Mouse (Mus musculus): Measurements from ENCODE around the gene Tmem132e. TPM values are rescaled to one million over a fixed set of nuclear protein-coding genes. Genes with fewer than 3 reads are reported as not detected.

Gene Tmem132e
- polyA plus RNA-seq, 1 experiment = 19.8 TPM

DNA sequence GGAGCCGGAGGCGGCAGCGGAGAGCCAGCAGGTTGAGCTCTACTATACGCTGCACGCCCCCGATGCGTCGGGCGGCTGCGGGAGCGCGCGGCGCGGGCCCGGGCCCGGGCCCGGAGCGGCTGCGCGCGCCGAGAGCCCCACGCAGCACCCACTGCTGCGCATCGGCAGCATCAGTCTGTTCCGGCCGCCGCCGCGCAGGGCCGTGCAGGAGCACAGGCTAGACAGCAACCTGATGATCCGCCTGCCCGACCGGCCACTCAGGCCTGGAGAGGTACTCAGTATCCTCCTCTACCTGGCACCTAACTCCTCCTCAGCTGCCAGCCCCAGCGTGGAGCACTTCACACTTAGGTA is 46.1 kb downstream of the Tmem132e start:
- DNase-seq = no peak
- WGBS = 10% methylated on average over 36 of the region's 36 CpGs
- H3K27ac ChIP-seq (ENCODE audit: insufficient read depth, low read length) = no peak overlapping the region

DNA sequence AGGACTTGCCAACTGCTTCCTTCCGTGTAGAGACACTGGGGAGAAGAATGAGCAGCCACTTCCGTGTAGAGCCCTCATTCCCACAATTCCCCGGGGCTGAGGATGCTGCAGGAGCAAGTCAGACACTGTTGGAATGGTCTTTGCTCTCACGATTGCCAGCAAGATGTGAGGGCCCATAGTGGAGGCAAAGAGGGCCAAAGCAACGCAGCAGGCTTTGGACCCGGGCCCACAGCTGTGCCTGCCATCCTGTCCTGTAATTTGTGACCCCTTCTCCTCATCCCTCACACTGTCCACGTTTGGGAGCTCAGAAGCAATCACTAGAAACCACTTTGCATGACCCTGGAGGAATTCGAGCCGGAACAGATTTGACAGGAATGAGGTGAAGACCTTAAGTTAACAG is 59.8 kb downstream of the Tmem132e start:
- no peak overlapping the region for H3K4me3 ChIP-seq (replicated peaks; ENCODE audit: insufficient read depth, low read depth, low read length)
- no peak overlapping the region for H3K27ac ChIP-seq (ENCODE audit: insufficient read depth, low read length)
- no peak for DNase-seq
- TF ChIP-seq CTCF (IDR thresholded peaks at IDR 0.05; ENCODE audit: borderline replicate concordance, insufficient read depth, low read depth, low read length) (no peak), POLR2A (IDR thresholded peaks at IDR 0.05; ENCODE audit: borderline replicate concordance, insufficient read depth, low read length) (no peak)
- H3K4me1 ChIP-seq (ENCODE audit: control insufficient read depth, insufficient read depth, low read length) = peaks cover 3% of the 10 kb centered on the region
- 49% methylated on average over 9 of the region's 9 CpGs for WGBS
- H3K27me3 ChIP-seq (ENCODE audit: control insufficient read depth, insufficient read depth, low read length) = no peaks in the 10 kb centered on the region

More for the DNA sequence above, 46.1 kb downstream of the Tmem132e start:
- Histone ChIP-seq H3K4me1 (ENCODE audit: control insufficient read depth, insufficient read depth, low read length) (no peaks in the 10 kb centered on the region), H3K4me3 (replicated peaks; ENCODE audit: insufficient read depth, low read depth, low read length) (no peak overlapping the region), H3K27me3 (ENCODE audit: control insufficient read depth, insufficient read depth, low read length) (no peaks in the 10 kb centered on the region)
- TF ChIP-seq CTCF (IDR thresholded peaks at IDR 0.05; ENCODE audit: borderline replicate concordance, insufficient read depth, low read depth, low read length) (no peak), POLR2A (IDR thresholded peaks at IDR 0.05; ENCODE audit: borderline replicate concordance, insufficient read depth, low read length) (no peak)

DNA sequence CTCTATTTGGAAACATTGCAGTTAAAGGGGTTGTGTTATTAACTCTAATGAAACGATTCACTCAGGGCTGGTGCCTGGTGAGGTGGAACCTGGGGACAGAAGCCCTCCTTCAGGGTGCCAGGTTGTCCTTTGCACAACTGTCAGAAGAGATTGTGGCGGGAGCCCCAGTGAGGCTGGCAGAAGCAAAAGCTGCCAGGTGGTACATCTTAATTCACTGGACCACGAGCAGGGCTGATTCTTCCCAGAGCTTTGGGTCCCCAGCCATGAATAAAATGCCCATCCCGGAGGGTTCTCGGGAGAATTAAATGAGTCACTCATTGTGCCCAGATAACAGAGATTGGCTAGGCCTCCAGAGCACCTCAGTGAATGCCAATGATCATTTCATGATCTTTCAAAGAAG is 63.8 kb downstream of the Tmem132e start:
- H3K27ac ChIP-seq (ENCODE audit: insufficient read depth, low read length) = no peak overlapping the region
- 32% methylated on average over 5 of the region's 5 CpGs for WGBS

DNA sequence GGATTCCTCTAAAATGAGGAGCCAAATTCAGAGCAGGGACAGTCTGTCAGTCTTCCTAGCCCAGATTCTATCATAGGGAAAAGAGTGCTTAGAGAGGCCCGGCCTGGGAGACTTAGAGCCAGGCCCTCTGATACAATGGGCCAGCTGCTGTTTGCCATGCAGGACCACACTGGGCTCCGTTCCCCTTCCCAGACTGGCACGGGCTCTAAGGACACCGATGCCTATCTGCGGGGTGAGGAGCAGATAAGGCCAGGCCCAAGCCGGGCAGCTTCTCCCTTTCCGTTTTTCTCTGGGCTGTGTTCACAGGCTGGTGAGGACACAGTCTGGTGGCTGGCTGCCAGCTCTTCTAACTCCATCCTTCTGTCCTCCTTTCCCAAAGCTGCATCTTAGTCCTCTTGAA is 64.5 kb downstream of the Tmem132e start:
- TF ChIP-seq POLR2A (IDR thresholded peaks at IDR 0.05; ENCODE audit: borderline replicate concordance, insufficient read depth, low read length) (no peak), CTCF (IDR thresholded peaks at IDR 0.05; ENCODE audit: borderline replicate concordance, insufficient read depth, low read depth, low read length) (no peak)
- H3K4me1 ChIP-seq (ENCODE audit: control insufficient read depth, insufficient read depth, low read length) = peaks cover 6% of the 10 kb centered on the region
- H3K27me3 ChIP-seq (ENCODE audit: control insufficient read depth, insufficient read depth, low read length) = no peaks in the 10 kb centered on the region
- H3K4me3 ChIP-seq (replicated peaks; ENCODE audit: insufficient read depth, low read depth, low read length) = no peak overlapping the region
- peak in 1 of 2 experiments; percentile 18 for DNase-seq
- no peak overlapping the region for H3K27ac ChIP-seq (ENCODE audit: insufficient read depth, low read length)
- 15% methylated on average over 7 of the region's 7 CpGs for WGBS

More for the DNA sequence above, 63.8 kb downstream of the Tmem132e start:
- no peak overlapping the region for H3K4me3 ChIP-seq (replicated peaks; ENCODE audit: insufficient read depth, low read depth, low read length)
- no peaks in the 10 kb centered on the region for H3K27me3 ChIP-seq (ENCODE audit: control insufficient read depth, insufficient read depth, low read length)
- peaks cover 4% of the 10 kb centered on the region for H3K4me1 ChIP-seq (ENCODE audit: control insufficient read depth, insufficient read depth, low read length)
- TF ChIP-seq CTCF (IDR thresholded peaks at IDR 0.05; ENCODE audit: borderline replicate concordance, insufficient read depth, low read depth, low read length) (no peak), POLR2A (IDR thresholded peaks at IDR 0.05; ENCODE audit: borderline replicate concordance, insufficient read depth, low read length) (no peak)
- no peak for DNase-seq

DNA sequence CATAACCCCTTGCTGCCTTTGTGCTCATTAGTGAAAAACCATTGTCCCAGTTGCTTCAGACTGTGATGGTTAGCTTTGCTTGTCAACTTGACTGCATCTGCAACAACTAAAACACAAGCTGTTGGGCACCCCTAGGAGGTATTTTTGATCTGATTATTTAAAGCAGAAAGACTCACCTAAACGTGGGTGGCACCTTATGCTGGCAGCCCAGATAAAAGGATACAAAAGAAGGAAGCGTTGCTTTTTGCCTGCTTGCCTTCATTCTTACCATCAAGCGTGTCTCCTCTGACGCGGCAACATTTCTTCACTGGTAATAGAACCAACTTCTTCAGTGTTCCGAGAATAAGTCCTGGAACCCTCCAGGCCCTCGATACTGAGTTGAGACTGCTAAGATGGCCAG is 72.6 kb downstream of the Tmem132e start:
- TF ChIP-seq POLR2A (IDR thresholded peaks at IDR 0.05; ENCODE audit: borderline replicate concordance, insufficient read depth, low read length) (no peak), CTCF (IDR thresholded peaks at IDR 0.05; ENCODE audit: borderline replicate concordance, insufficient read depth, low read depth, low read length) (no peak)
- H3K27ac ChIP-seq (ENCODE audit: insufficient read depth, low read length) = no peak overlapping the region
- H3K27me3 ChIP-seq (ENCODE audit: control insufficient read depth, insufficient read depth, low read length) = no peaks in the 10 kb centered on the region
- H3K4me3 ChIP-seq (replicated peaks; ENCODE audit: insufficient read depth, low read depth, low read length) = no peak overlapping the region
- peaks cover 3% of the 10 kb centered on the region; the same call in 1 of the 2 replicates for H3K4me1 ChIP-seq (ENCODE audit: control insufficient read depth, insufficient read depth, low read length)
- 87% methylated on average over 7 of the region's 7 CpGs for WGBS
- no peak for DNase-seq

DNA sequence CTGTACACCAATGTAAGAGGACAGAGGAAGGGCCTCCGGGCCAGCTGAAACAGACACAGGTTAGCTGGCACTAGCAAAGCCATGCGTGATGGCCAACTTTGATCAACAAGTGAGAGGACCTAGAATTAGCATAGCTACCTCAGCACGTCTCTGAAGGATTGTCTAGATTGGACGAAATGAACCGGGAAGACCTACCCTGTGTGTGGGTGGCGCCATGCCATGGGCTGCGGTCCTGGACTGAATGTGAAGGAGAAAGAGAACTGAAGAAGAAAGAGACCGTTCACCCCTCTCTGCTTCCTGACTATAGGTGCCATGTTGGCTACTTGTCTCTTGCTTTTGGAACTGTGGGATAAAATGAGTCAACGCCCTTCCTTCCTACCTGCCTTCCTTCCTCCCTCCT is 76.8 kb downstream of the Tmem132e start:
- 75% methylated on average over 9 of the region's 9 CpGs for WGBS
- Histone ChIP-seq H3K4me3 (replicated peaks; ENCODE audit: insufficient read depth, low read depth, low read length) (no peak overlapping the region), H3K4me1 (ENCODE audit: control insufficient read depth, insufficient read depth, low read length) (peaks cover 16% of the 10 kb centered on the region), H3K27me3 (ENCODE audit: control insufficient read depth, insufficient read depth, low read length) (no peaks in the 10 kb centered on the region), H3K27ac (ENCODE audit: insufficient read depth, low read length) (no peak overlapping the region)
- DNase-seq = no peak
- TF ChIP-seq POLR2A (IDR thresholded peaks at IDR 0.05; ENCODE audit: borderline replicate concordance, insufficient read depth, low read length) = no peak
- no peak for TF ChIP-seq CTCF (IDR thresholded peaks at IDR 0.05; ENCODE audit: borderline replicate concordance, insufficient read depth, low read depth, low read length)

DNA sequence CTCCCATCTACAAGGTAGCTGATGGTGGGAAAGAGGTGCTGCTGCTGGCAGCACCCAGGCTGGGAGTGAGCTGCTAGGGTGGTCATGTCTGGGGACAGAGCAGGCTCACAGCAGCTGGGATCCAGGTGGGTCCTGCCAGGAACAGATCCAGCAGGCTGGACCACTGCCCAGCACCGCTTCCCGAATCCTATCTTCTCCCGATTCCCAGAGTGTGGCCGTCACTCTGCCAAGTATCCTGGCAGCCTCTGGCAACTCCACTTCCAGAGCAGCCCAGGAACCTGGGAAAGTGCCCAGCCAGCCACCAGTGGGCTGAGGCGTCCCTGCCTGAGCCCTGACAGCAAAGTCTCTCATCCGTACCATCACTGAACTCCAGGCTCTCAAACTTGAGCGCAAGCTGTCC is 78.5 kb downstream of the Tmem132e start:
- TF ChIP-seq CTCF (IDR thresholded peaks at IDR 0.05; ENCODE audit: borderline replicate concordance, insufficient read depth, low read depth, low read length) = no peak
- TF ChIP-seq POLR2A (IDR thresholded peaks at IDR 0.05; ENCODE audit: borderline replicate concordance, insufficient read depth, low read length) = no peak

DNA sequence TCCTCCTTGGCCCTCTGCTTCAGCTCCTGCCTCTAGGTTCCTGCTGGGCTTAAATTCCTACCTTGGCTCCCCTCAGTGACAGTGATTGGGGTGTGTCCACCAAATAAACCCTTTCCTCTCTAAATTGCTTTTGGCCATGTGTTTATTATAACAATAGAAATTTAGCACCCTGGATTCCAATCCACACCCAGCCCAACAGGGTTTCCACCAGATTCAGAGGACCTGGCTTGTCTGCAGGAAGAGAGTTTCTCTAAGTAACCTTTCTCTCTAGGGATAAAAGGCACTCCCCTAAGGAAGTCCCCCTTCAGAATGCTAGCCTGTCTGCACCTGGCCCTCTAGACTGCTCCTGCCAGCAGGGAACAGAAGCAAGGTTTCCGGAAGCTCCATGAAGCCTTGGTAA is 82.4 kb downstream of the Tmem132e start:
- no peaks in the 10 kb centered on the region for H3K27me3 ChIP-seq (ENCODE audit: control insufficient read depth, insufficient read depth, low read length)
- TF ChIP-seq CTCF (IDR thresholded peaks at IDR 0.05; ENCODE audit: borderline replicate concordance, insufficient read depth, low read depth, low read length) (no peak), POLR2A (IDR thresholded peaks at IDR 0.05; ENCODE audit: borderline replicate concordance, insufficient read depth, low read length) (no peak)
- 89% methylated on average over 1 of the region's 1 CpGs for WGBS

More for the DNA sequence above, 78.5 kb downstream of the Tmem132e start:
- DNase-seq = peak; percentile 76 to 80
- WGBS = 8% methylated on average over 7 of the region's 7 CpGs
- Histone ChIP-seq H3K4me1 (ENCODE audit: control insufficient read depth, insufficient read depth, low read length) (peaks cover 16% of the 10 kb centered on the region), H3K27ac (ENCODE audit: insufficient read depth, low read length) (no peak overlapping the region), H3K27me3 (ENCODE audit: control insufficient read depth, insufficient read depth, low read length) (no peaks in the 10 kb centered on the region), H3K4me3 (replicated peaks; ENCODE audit: insufficient read depth, low read depth, low read length) (no peak overlapping the region)

More for the DNA sequence above, 82.4 kb downstream of the Tmem132e start:
- no peak overlapping the region for H3K27ac ChIP-seq (ENCODE audit: insufficient read depth, low read length)
- no peak for DNase-seq
- no peak overlapping the region for H3K4me3 ChIP-seq (replicated peaks; ENCODE audit: insufficient read depth, low read depth, low read length)
- peaks cover 16% of the 10 kb centered on the region for H3K4me1 ChIP-seq (ENCODE audit: control insufficient read depth, insufficient read depth, low read length)
